Mouse (Mus musculus) right cerebral cortex, postnatal 36 days (tissue): ENCODE data around the gene Cdh4.
A peak's percentile ranks its signal among the peaks of the same experiment; 100 is the strongest.

Experiments used
- DNase-seq, 2 experiments: peaks; one replicate each; pipeline ENCODE4 v3.0.0; 2022; ENCODE audit warnings: low spot score in 2 of 2, mixed read lengths in 1 of 2

Cdh4 gene

GRCm38 (mm10) chr2:179442191-179442540, at the start of gene Cdh4:
Gene Cdh4 (plus strand): TSS chr2:179442431.
- DNase-seq, result peak; percentile 29 to 53

GRCm38 (mm10) chr2:179395442-179395841, 46.8 kb upstream of the Cdh4 start:
- DNase-seq, result no peak

GRCm38 (mm10) chr2:179399645-179400249, 42.5 kb upstream of the Cdh4 start:
- DNase-seq, result no peak

- DNase-seq, result no peak
Observed at GRCm38 (mm10) chr2:179410866-179411561, 31.2 kb upstream of the Cdh4 start.

- no peak for DNase-seq
Observed at GRCm38 (mm10) chr2:179412966-179413365, 29.3 kb upstream of the Cdh4 start.

GRCm38 (mm10) chr2:179414253-179414652, 28.0 kb upstream of the Cdh4 start:
- DNase-seq, result no peak

- no peak for DNase-seq
Observed at GRCm38 (mm10) chr2:179414704-179415103, 27.5 kb upstream of the Cdh4 start.

GRCm38 (mm10) chr2:179415892-179416403, 26.3 kb upstream of the Cdh4 start:
- DNase-seq, result no peak

GRCm38 (mm10) chr2:179416587-179417227, 25.5 kb upstream of the Cdh4 start:
- DNase-seq, result no peak

GRCm38 (mm10) chr2:179425602-179426001, 16.6 kb upstream of the Cdh4 start:
- no peak for DNase-seq

GRCm38 (mm10) chr2:179428889-179429288, 13.3 kb upstream of the Cdh4 start:
- no peak for DNase-seq

- DNase-seq, result peak in 1 of 2 experiments; percentile 14
Observed at GRCm38 (mm10) chr2:179440161-179440560, 2.1 kb upstream of the Cdh4 start.

GRCm38 (mm10) chr2:179441086-179441485, 1.1 kb upstream of the Cdh4 start:
- DNase-seq, result no peak

- no peak for DNase-seq
Observed at GRCm38 (mm10) chr2:179441717-179442116, 514 bp upstream of the Cdh4 start.

- DNase-seq, result peak; percentile 16 to 24
Observed at GRCm38 (mm10) chr2:179442541-179443225, 452 bp downstream of the Cdh4 start.

GRCm38 (mm10) chr2:179443226-179443815, 1.1 kb downstream of the Cdh4 start:
- peak; percentile 40 to 60 for DNase-seq

GRCm38 (mm10) chr2:179443959-179444358, 1.7 kb downstream of the Cdh4 start:
- no peak for DNase-seq

GRCm38 (mm10) chr2:179448256-179448655, 6.0 kb downstream of the Cdh4 start:
- DNase-seq, result no peak

- no peak for DNase-seq
Observed at GRCm38 (mm10) chr2:179449018-179449417, 6.8 kb downstream of the Cdh4 start.

GRCm38 (mm10) chr2:179459196-179459595, 17.0 kb downstream of the Cdh4 start:
- no peak for DNase-seq

GRCm38 (mm10) chr2:179459606-179460005, 17.4 kb downstream of the Cdh4 start:
- no peak for DNase-seq

- DNase-seq, result no peak
Observed at GRCm38 (mm10) chr2:179463514-179463913, 21.3 kb downstream of the Cdh4 start.
